Mouse (Mus musculus) layer of hippocampus, postnatal 14 days (tissue): Measurements from ENCODE around the gene Prrt3. TPM values are rescaled to one million over a fixed set of nuclear protein-coding genes. Genes with fewer than 3 reads are reported as not detected.
A peak's percentile ranks its signal among the peaks of the same experiment; 100 is the strongest.

Experiments used
- DNase-seq, 2 experiments: peaks; one replicate each; pipeline ENCODE4 v3.0.0; 2021 to 2022; ENCODE audit warnings: low spot score in 2 of 2, mixed read lengths in 1 of 2
- long read RNA-seq, 2 experiments: library from polyadenylated mRNA; stranded (forward); transcript quantifications; one replicate each; pipeline ENCODE4 v2.0.0; 2021
- total RNA-seq, 2 experiments: library from RNA; stranded (reverse); gene quantifications; 2 replicates each; pipeline ENCODE4 v1.2.3; 2021

The Prrt3 gene
- 10 to 100 TPM; 45.8 to 48.1 TPM for total RNA-seq
- long read RNA-seq, experiment 1, transcript Prrt3-202 (4 exons, 3,424 nt), result major isoform, 19 of 63 reads
- long read RNA-seq, experiment 1, partial matches to known transcripts, result 22 of 63 reads
- long read RNA-seq, experiment 1, other reads (novel, unspliced or antisense), result 16 of 63 reads
- long read RNA-seq, experiment 2, transcript Prrt3-203 (4 exons, 3,741 nt), result minor isoform, 7 of 94 reads
- long read RNA-seq, experiment 2, transcript Prrt3-202 (4 exons, 3,424 nt), result major isoform, 15 of 94 reads
- long read RNA-seq, experiment 2, partial matches to known transcripts, result 40 of 94 reads
- long read RNA-seq, experiment 2, other reads (novel, unspliced or antisense), result 29 of 94 reads

- peak; percentile 65 to 72 for DNase-seq
These were observed at the start of gene Prrt3 for GRCm38 (mm10) chr6:113501388-113502084. Gene Prrt3, minus strand, starts transcription at chr6:113501931.

DNA sequence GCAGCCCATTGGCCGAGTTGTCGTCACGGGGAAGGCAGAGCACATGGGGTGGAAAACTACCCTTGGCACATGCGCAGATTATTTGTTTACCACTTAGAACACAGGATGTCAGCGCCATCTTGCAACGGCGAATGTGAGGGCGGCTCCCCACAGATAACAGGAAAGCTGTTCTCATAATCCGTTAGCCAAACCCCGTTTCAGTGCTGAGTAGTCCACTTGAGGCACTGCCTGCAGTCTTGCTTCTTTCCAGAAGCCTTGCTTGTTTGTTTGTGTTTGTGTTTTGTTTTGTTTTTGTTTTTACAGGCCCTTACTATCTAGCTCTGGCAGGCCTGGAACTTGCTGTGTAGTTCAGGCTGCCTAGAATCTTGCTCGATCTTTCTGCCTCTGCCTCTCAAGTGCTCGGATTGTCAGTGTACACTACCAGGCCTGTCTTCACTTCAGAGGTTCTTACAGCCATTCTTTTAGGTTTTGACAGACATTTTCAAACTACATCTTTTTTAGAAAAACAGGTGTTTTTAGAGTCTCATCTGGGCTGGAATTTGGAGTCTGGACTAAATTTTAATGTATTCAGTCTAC is 42.3 kb upstream of the Prrt3 start:
- DNase-seq, result no peak

GRCm38 (mm10) chr6:113541610-113542009 is 39.9 kb upstream of the Prrt3 start:
- DNase-seq, result no peak

GRCm38 (mm10) chr6:113534886-113535285 is 33.2 kb upstream of the Prrt3 start:
- no peak for DNase-seq

- DNase-seq, result no peak
These were observed 30.2 kb upstream of the Prrt3 start for GRCm38 (mm10) chr6:113531840-113532404.

DNA sequence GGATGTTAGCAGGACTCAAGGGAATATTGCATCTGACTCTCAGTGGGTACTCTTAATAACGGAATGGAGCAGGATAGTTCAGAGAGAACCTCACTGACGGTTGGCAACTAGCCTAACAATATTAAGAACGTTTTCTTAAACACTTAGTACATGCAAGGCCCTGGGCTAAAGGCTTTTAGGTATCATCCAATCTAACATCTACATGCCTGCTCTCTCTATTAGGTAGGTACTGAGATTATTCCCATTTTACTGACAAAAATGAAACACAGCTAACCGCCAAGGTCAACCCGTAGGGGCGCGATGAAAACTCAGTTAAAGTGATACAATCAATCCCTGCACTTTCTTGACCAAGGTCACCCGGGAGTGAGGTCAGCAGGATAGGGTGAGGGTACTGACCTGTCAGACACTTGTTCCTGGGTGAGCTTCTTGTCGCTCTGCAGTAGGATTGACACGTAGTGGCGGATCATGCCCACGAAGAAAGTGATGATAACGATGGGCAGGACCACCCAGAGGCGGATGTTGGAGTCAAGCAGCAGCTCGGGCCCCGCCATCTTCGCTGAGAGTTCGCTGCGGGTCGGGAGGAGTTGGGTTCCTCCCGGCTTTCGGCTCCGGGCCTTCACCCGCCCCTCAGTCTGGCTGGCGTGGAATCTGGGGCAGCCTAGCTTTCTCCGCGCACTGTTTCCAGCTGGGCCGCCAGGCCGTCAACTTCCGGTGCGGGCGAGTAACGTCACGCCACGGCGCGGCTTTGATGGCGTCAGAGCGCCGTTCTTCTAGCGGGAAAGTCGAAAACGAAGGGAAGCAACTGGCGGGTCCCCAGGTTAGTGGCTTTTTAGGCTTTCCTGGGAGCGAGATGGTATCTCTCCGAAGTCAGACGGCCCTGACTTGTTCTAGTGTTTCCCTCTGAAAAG is 29.5 kb upstream of the Prrt3 start, which contains the start of the genes Emc3 and Fancd2:
Emc3 (minus strand) TSS at position 721 of the 908 bp plus-strand sequence.
Fancd2 (plus strand) TSS at position 751 of the 908 bp plus-strand sequence.
- DNase-seq, result peak; percentile 95

DNA sequence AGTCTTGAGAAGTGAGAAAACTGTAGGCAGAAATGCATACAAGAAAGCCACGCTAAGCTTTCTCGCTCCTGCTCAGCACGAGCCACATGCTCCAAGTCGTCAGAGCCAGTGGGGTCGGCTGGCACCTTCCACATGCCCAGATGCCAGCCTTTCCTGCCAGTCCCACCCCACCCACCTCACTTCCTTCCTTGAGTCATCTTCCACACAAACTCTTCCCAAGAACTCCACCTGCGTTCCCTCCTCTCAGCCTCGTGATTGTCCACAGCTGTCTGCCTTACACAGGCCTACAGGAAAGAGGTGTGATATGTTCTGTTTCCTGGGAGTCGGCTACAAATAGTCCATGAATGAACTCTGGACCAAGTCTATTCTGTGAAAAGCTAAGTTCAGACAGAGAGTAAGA is 21.7 kb upstream of the Prrt3 start:
- no peak for DNase-seq

DNA sequence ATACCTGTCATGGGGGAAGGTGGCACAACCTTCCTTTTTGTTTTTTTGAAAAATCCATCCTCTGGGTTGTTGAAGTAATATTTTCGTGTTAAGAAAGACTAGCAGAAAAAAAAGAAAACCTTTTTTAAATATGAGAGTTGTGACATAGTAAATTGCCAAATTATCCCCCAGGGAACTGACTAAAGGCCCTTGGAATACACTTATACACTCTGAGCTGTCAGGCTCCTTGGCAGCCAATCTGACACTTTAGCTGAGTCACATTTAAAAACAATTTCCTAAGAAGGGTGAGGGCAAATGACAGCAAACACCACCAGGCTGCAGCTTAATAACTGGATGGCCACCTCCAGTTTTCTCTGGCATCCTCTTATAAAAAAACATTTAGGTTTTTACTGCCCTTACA is 20.6 kb upstream of the Prrt3 start:
- no peak for DNase-seq

GRCm38 (mm10) chr6:113517434-113518080 is 15.8 kb upstream of the Prrt3 start:
- no peak for DNase-seq

- no peak for DNase-seq
These were observed 12.9 kb upstream of the Prrt3 start for GRCm38 (mm10) chr6:113514600-113514999.

DNA sequence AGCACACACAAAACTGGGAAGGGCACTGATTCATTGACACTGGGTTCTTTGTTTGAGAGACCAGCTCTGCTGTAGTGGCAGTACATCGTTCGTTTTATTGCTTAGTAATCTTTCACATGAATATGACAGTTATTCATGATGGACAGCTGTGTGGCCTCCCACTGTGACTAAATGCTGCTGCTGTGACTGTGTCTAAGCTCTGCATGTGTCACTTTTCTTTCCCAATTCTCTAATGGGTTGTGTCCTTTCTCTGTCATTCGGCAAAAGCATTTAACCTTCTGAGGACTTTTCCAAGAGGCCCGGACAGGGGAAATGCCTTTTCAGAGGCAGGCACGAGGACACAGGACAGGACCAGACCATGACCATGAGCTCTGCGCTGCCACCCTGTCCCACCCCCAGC is 12.2 kb upstream of the Prrt3 start:
- DNase-seq, result no peak

DNA sequence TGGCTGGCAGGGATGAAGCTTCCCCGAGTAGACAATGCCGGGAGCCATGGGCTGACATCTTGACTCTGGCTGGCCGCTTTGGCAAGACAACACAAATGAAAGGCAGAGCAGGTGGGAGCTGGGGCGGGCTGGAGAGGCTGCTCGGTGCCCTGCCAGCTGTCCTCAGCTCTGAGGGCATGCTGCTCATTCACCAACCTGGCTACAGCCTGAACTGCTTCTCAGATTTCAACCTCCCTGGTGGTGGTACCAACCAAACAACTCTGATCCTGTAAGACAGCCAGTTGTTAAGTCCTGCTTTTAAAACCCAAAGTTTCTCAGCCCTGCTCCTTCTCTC is 7.2 kb upstream of the Prrt3 start:
- DNase-seq, result no peak

DNA sequence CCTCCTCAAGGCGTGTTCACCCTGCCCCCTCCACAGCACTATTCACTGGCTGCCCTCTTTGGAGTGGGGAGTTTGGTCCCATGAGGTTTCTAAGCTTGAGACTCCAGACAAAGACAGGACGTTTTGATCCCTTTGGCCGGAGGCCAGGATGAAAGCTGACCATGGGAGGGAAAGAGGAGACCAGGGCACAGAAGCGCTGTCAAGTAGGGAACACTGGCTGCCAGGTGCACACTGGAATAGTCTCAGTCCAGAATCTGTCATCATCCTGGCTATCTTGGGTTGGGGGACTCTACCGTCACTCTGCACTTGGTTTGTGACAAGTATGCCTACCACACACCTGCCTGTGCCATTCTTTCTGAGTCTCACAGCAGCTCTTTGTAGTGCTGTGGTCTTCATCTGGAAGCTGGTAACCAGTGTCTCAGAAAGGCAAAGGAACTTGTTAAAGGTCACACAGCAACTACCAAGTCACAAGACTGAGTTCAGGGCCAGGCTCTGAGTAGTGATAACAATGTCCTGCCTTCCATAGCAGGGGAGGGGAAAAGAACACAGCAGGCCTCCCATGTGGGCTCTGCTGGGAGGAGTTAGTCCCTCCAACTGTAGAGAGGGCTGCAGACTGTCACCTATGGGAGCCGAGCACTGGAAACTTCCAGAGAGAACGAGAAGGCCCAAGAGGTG is 6.7 kb upstream of the Prrt3 start:
- no peak for DNase-seq

- no peak for DNase-seq
These were observed 5.4 kb upstream of the Prrt3 start for GRCm38 (mm10) chr6:113507130-113507529.

- no peak for DNase-seq
These were observed 4.0 kb upstream of the Prrt3 start for GRCm38 (mm10) chr6:113505689-113506088.

GRCm38 (mm10) chr6:113502801-113503200 is 1.1 kb upstream of the Prrt3 start:
- DNase-seq, result no peak

- no peak for DNase-seq
These were observed 2.4 kb downstream of the Prrt3 start for GRCm38 (mm10) chr6:113499346-113499745.

DNA sequence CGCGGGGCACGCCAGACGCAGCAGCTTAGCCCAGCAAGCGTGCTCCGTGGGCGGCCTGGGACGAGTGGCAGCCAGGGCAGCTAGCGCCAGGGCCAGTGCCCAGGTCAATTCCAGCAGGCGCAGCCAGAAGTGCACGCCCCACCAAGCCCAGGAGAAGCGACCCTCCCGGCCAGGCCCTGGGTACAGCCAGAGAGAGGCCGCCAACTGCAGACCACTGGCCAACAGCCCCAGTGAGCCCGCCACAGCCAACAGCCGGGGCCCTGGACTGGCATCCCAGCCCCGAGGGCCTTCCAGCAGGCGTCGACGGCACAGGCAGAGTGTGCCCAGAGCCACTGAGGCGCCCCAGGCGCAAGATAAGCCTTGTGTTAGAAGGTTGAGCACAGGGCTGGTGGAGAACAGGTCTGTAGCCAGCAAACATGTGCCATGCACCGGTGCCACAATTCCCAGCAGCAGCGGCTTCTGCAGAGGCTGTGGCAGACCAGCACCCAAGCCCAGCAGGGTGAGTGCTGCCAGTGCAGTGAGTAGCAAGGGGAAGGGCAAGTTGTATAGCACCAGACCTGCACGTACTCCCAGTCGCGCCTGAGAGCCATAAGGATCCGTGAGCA is 6.6 kb downstream of the Prrt3 start:
- DNase-seq, result no peak

GRCm38 (mm10) chr6:113494258-113494788 is 7.4 kb downstream of the Prrt3 start:
- DNase-seq, result peak; percentile 74 to 77
